Mouse (Mus musculus): ENCODE data around the gene Cry1. TPM values are rescaled to one million over a fixed set of nuclear protein-coding genes. Genes with fewer than 3 reads are reported as not detected.

Cry1 gene
- 28.2 and 35.7 TPM in 2 replicates for polyA plus RNA-seq (2016; fragmentation: Nextera tagmentation; extraction: Ambion mirVana)

DNA sequence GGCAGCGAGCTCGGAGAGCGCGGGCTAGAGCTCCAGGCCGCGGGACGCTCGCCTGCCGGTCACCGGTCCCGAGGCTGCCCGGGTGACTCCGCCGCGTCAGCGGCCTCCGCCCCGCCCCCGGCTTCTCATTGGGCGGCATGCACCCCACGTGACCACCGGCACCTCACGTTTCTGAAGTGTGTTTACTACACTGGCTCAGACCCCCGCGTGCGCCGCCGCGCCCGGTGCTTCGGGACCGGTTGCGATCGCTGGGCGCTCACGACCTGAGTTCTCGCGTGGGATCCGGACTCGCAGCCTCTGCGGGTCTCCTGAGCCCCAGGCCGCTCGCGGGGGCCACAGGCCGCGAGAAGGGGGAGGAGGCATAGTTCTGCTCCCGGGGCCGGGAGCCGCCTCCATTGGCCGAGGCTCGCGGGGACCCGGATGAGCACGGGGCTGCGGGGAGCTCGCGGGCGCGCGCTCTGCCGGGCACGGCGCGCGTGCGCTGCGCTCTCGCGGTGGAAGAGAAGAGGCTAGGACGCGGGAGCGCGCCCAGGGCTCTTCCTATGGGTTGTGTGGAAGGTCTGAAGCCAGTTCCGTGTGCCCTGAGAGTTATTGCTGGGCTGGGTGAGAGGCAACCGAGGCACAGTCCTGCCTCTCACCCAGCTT lies at the start of gene Cry1:
Gene Cry1, minus strand, starts transcription at position 101 of the 645 bp plus-strand sequence.
- peaks cover 15% of the 10 kb centered on the region for H3K4me1 ChIP-seq (replicated peaks)
- H3K27me3 ChIP-seq (ENCODE audit: insufficient read depth, poor library complexity, severe bottlenecking): no peaks in the 10 kb centered on the region
- peak; percentile 97 for DNase-seq (ENCODE audit: low spot score)
- WGBS: under 1% methylated on average over 75 of the region's 75 CpGs
- H3K9me3 ChIP-seq: no peaks in the 10 kb centered on the region
- peak within 1 kb of the TSS; percentile 97 for H3K27ac ChIP-seq
- H3K4me3 ChIP-seq: peak within 1 kb of the TSS; percentile 90
- H3K36me3 ChIP-seq: no peaks in the 10 kb centered on the region

DNA sequence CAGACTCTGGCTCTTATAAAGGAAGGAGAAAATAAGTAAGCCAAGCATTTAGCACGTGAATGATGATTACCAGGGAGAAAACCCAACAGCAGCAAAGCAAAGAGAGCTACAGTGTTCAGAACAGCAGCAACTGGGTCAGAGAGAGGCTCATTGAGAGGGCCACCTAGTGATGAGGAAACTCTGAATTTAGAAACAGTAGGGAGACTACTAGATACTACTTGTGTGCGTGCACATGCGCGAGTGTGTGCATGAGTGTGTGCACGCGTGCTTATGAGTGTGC lies 36.8 kb upstream of the Cry1 start:
- 0 out of 2 replicates have a peak, but pooled peaks cover 3% of the 10 kb centered on the region for H3K4me1 ChIP-seq (replicated peaks)
- no peak for DNase-seq (ENCODE audit: low spot score)
- H3K36me3 ChIP-seq: no peaks in the 10 kb centered on the region
- H3K9me3 ChIP-seq: no peaks in the 10 kb centered on the region
- 87% methylated on average over 6 of the region's 6 CpGs for WGBS
- H3K27me3 ChIP-seq (ENCODE audit: insufficient read depth, poor library complexity, severe bottlenecking): peaks cover 4% of the 10 kb centered on the region; the same call in 1 of the 2 replicates
- H3K27ac ChIP-seq: no peak overlapping the region
- no peak overlapping the region for H3K4me3 ChIP-seq

DNA sequence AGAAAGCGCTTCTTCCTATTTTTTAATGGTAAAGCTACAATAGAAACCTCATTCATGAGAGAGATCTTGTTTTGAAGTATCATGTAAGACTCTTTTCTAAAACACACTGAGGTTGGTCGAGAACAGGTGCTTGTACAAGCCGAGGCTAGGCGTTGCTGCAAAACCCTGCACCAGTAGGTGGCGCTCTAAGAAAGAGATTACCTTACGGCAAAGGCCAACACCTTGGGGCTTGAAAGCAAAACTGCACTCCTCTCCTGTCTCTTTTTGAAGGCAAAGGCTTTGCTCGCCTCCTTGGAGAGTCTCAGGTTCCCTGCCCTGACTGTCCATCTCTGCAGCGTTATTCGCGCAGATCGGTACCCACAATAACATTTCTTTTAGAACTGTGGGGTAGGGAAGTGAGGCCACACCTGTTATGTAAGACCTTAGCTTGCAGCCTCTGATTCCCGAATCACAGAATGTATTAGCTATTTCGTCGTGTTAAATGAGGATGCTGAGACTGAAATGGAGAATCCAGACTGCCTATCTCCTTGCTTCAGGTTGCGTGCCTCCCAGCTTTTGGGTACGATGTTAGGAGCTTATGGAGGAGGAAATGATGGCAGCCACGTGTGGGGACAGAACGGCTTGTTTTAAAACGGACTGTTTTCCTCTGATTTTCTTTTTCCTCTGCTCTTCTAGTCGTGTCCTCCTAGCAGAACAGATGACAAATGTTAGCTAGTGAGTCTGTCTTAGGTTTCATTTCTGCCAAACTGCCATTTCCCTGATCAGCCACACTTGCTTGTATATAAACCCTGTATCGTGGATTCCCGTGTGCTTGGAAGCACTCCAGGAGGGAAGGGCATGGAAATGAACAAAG lies 36.3 kb upstream of the Cry1 start:
- DNase-seq (ENCODE audit: low spot score): peak; percentile 77
- Histone ChIP-seq H3K4me3 (no peak overlapping the region), H3K27ac (no peak overlapping the region), H3K27me3 (ENCODE audit: insufficient read depth, poor library complexity, severe bottlenecking) (peaks cover 4% of the 10 kb centered on the region; the same call in 1 of the 2 replicates), H3K36me3 (no peaks in the 10 kb centered on the region), H3K4me1 (replicated peaks) (0 out of 2 replicates have a peak, but pooled peaks cover 3% of the 10 kb centered on the region), H3K9me3 (no peaks in the 10 kb centered on the region)
- 35% methylated on average over 22 of the region's 22 CpGs for WGBS

DNA sequence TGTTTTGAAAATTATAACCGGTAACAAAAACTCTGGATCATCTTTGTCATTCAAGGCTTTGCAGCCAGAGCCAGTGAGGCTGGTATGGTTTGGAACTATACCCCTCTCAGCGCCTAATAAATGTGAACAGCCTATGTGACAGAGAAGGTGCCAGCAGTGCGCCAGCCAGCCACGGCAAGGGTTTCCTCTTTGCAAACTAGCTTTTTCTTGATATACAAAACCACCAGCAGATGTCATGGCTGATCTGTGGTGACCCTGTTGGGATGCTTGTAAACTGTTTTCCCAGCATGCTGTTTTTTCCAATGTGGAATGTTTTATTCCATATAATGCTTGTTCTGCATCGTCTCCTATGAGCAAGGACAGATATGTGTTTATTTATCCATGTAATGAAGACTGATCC lies 30.0 kb upstream of the Cry1 start:
- Histone ChIP-seq H3K4me3 (no peak overlapping the region), H3K4me1 (replicated peaks) (no peaks in the 10 kb centered on the region), H3K9me3 (peaks cover 6% of the 10 kb centered on the region; the same call in 1 of the 2 replicates), H3K27ac (no peak overlapping the region), H3K36me3 (no peaks in the 10 kb centered on the region), H3K27me3 (ENCODE audit: insufficient read depth, poor library complexity, severe bottlenecking) (no peaks in the 10 kb centered on the region; the same call in 1 of the 2 replicates)
- 83% methylated on average over 5 of the region's 5 CpGs for WGBS
- no peak for DNase-seq (ENCODE audit: low spot score)

DNA sequence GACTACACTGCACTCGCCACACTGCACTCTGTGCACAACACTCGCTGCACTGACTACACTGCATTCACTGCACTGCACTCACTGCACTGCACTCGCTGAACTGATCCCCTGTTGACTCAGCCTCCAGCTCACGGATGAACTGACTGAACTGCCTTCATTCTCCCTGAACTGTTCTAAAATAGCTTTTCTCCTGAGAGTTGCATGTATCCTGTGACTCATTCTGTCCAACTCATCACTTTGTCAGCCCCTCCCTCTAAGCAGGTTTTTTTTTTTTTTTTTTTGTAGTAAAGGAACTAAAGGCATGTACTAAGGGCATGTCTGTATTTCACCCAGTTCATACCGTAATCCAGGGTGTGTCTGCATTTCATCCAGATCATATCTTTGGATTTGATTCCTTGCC lies 26.8 kb upstream of the Cry1 start:
- Histone ChIP-seq H3K9me3 (peaks cover 6% of the 10 kb centered on the region; the same call in 1 of the 2 replicates), H3K4me1 (replicated peaks) (no peaks in the 10 kb centered on the region), H3K36me3 (no peaks in the 10 kb centered on the region), H3K27ac (no peak overlapping the region), H3K4me3 (no peak overlapping the region), H3K27me3 (ENCODE audit: insufficient read depth, poor library complexity, severe bottlenecking) (no peaks in the 10 kb centered on the region)
- DNase-seq (ENCODE audit: low spot score): no peak
- WGBS: 90% methylated on average over 5 of the region's 5 CpGs

DNA sequence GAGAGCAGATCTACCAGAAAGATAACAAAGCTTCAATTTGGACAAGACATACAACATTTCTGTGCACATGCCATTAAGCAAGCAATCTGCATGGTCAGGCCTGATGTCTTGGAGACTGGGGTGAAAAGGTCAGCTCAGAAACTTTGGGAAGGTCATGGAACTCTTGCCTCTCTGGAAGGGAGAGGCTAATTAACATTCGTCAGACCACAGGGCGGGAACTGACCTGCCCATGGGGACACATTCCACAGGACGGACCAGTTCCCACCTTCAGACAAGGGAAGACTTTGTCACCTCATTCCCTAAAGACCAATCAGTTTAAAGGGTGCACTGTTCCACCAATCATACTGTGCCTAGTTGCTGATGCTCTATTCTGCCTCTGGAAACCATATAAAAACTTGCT lies 25.3 kb upstream of the Cry1 start:
- H3K27ac ChIP-seq: no peak overlapping the region
- H3K4me1 ChIP-seq (replicated peaks): peaks cover 5% of the 10 kb centered on the region
- WGBS: 66% methylated on average over 3 of the region's 3 CpGs
- peaks cover 6% of the 10 kb centered on the region; the same call in 1 of the 2 replicates for H3K9me3 ChIP-seq
- H3K36me3 ChIP-seq: no peaks in the 10 kb centered on the region
- H3K27me3 ChIP-seq (ENCODE audit: insufficient read depth, poor library complexity, severe bottlenecking): no peaks in the 10 kb centered on the region
- no peak for DNase-seq (ENCODE audit: low spot score)
- H3K4me3 ChIP-seq: no peak overlapping the region

DNA sequence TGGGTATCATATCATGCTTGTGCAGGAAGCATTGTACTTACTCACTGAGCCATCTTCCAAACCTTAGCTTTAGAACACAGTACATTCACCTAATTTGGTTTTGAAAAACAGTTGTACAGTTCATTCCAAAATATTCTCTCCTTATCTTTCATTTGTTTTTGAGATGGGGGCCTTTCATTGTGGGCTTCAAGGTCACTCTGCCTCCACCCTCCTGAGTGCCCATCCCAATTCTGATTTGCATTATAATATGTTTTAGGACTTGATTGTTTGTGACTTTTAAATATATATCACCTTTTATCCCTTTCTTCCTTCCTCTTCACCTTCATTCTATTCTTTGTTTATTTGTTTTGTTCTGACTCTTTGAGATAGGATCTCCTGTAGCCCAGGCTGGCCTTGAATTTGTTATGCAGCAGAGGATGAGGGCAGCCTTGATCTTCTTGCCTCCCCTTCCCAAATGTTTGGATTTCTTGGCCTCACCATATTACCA lies 24.3 kb upstream of the Cry1 start:
- H3K36me3 ChIP-seq: no peaks in the 10 kb centered on the region
- H3K9me3 ChIP-seq: peaks cover 6% of the 10 kb centered on the region; the same call in 1 of the 2 replicates
- H3K27ac ChIP-seq: no peak overlapping the region
- H3K4me3 ChIP-seq: no peak overlapping the region
- no peak for DNase-seq (ENCODE audit: low spot score)
- peaks cover 5% of the 10 kb centered on the region for H3K4me1 ChIP-seq (replicated peaks)
- H3K27me3 ChIP-seq (ENCODE audit: insufficient read depth, poor library complexity, severe bottlenecking): no peaks in the 10 kb centered on the region

DNA sequence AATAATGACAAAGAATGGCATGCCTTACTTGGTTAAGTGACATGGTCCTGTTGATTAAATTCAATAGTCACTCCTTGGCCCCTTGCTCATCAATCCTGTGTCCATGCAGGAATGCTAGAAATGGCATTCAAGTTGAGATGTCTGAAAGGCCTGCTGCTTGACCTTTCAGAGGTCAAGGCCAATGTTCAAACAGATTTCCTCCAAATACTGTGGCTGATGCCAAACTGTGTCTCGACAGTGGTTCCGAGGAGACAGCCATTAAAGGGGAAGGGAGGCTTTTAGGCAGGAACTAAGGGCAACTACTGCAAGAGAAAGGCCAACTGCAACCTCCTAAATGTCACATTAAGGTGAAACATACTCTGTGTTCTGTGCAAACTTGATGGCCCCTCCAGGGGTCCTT lies 20.5 kb upstream of the Cry1 start:
- 37% methylated on average over 2 of the region's 2 CpGs for WGBS
- no peaks in the 10 kb centered on the region for H3K9me3 ChIP-seq

DNA sequence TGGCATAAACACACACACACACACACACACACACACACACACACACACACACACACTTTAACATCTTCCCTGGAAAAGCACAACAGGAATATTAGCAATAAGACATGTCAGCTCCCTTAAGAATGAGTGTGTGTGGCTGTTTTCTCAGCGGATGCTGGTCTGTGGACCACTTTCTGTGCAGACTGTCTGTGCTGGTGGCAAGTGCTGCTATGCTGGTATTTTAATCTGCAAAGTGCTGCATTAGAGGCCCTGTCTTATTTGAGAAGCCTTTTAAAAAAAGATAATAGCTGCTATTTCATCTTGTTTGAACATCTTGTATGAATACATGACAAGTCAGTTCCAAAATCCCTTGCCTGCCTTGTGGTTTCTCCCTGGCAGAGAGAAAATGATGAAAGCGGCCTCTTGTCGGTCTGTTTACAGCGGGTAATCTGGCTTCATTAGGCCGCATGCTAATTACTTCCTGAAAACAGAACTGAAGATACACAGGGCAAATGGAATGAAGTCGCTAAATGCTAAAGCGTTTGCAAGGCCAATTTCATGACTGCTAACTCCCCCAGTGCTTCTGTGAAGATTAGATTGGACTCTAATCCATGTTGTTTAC lies 19.5 kb upstream of the Cry1 start:
- no peaks in the 10 kb centered on the region for H3K27me3 ChIP-seq (ENCODE audit: insufficient read depth, poor library complexity, severe bottlenecking)
- no peaks in the 10 kb centered on the region for H3K36me3 ChIP-seq
- H3K27ac ChIP-seq: no peak overlapping the region
- no peaks in the 10 kb centered on the region for H3K9me3 ChIP-seq
- no peak overlapping the region for H3K4me3 ChIP-seq
- no peak for DNase-seq (ENCODE audit: low spot score)
- WGBS: 70% methylated on average over 7 of the region's 7 CpGs
- H3K4me1 ChIP-seq (replicated peaks): peaks cover 5% of the 10 kb centered on the region

More for the DNA sequence above, 20.5 kb upstream of the Cry1 start:
- DNase-seq (ENCODE audit: low spot score): peak; percentile 3
- no peak overlapping the region for H3K4me3 ChIP-seq
- peaks cover 5% of the 10 kb centered on the region for H3K4me1 ChIP-seq (replicated peaks)
- no peaks in the 10 kb centered on the region for H3K27me3 ChIP-seq (ENCODE audit: insufficient read depth, poor library complexity, severe bottlenecking)
- H3K36me3 ChIP-seq: no peaks in the 10 kb centered on the region
- no peak overlapping the region for H3K27ac ChIP-seq

DNA sequence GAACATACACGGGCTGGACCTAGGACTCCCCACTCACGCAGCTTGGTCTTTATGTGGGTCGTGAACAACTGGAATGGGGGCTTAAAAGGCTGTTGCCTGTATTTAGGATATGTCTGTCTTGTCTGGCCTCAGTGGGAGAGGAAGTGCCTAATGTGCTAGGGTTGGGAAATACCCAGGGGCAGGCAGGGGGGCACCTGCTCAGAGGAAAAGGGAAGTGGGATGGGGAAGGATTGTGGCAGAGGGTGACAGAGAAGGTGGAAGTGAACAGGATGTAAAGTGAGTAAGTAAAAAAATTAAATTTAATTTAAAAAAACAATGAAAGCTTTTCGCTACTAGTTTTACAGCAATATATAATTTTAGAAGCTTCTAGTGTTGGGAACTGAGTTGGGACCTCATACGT lies 9.7 kb upstream of the Cry1 start:
- Histone ChIP-seq H3K27me3 (ENCODE audit: insufficient read depth, poor library complexity, severe bottlenecking) (no peaks in the 10 kb centered on the region), H3K4me1 (replicated peaks) (no peaks in the 10 kb centered on the region), H3K9me3 (no peaks in the 10 kb centered on the region), H3K36me3 (no peaks in the 10 kb centered on the region), H3K4me3 (no peak overlapping the region), H3K27ac (no peak overlapping the region)
- no peak for DNase-seq (ENCODE audit: low spot score)
- 83% methylated on average over 5 of the region's 5 CpGs for WGBS

DNA sequence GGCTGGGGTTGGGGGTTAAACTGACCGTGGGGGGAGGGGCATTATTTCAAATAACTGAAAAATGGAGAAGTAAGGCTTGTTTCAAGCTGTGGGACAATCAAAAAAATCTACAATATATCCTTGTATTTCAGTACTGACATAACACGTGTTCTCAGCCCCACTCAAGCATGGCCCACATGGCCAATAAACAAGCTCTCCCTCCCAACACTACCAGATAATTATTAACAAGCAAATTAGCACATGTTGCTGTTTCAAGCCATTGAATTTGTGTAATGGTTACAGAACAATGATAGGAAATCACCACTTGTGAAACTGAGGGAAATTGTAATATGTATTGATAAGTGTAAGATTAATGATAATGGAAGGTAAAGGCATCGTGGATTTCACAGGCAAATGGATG lies 8.5 kb upstream of the Cry1 start:
- H3K27ac ChIP-seq: no peak overlapping the region
- no peaks in the 10 kb centered on the region for H3K27me3 ChIP-seq (ENCODE audit: insufficient read depth, poor library complexity, severe bottlenecking)
- WGBS: 89% methylated on average over 3 of the region's 3 CpGs
- H3K36me3 ChIP-seq: no peaks in the 10 kb centered on the region
- no peak overlapping the region for H3K4me3 ChIP-seq
- no peaks in the 10 kb centered on the region for H3K4me1 ChIP-seq (replicated peaks)
- DNase-seq (ENCODE audit: low spot score): no peak
- H3K9me3 ChIP-seq: no peaks in the 10 kb centered on the region

DNA sequence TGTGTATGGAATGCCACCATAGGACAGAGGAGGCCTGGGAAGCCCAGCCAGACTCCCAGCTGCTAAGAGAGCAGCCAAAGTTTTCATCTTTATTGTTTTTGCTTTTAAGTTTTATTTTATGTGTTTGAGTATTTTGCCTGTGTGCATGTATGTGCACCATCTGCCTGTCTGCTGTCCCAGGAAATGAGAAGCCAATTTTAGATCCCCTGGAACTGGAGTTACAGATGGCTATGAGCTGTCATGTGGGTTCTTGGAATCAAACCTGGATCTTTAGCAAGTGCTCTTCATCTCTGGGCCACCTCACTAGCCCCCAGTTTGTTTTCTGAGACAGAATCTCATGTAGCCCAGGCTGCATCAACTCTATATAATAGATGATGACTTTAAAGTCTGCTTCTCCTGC lies 5.8 kb upstream of the Cry1 start:
- Histone ChIP-seq H3K27ac (no peak overlapping the region), H3K36me3 (no peaks in the 10 kb centered on the region), H3K4me1 (replicated peaks) (peaks cover 6% of the 10 kb centered on the region; the same call in 1 of the 2 replicates), H3K4me3 (no peak overlapping the region), H3K9me3 (no peaks in the 10 kb centered on the region), H3K27me3 (ENCODE audit: insufficient read depth, poor library complexity, severe bottlenecking) (no peaks in the 10 kb centered on the region)
- no peak for DNase-seq (ENCODE audit: low spot score)

DNA sequence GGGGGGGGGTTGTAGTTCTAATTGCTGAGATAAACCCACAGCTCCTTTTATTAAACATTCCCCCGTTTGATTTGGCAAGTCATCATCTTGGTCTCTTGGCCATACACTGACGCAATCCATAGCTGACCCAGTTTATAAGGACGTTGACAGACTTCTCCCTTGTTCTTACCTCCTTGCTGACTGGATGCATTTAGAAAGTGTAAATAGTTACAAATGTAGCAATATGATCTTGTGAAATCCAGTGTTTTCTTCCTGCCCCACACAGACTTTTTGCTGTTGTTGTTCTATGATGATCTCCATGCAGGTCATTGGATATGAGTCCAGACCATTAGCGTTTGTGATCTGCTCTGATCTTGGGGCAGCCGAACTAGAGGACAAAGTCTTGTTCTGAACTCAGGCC lies 5.1 kb upstream of the Cry1 start:
- 83% methylated on average over 5 of the region's 5 CpGs for WGBS

More for the DNA sequence above, 5.1 kb upstream of the Cry1 start:
- DNase-seq (ENCODE audit: low spot score): no peak
- no peaks in the 10 kb centered on the region for H3K36me3 ChIP-seq
- no peak overlapping the region for H3K27ac ChIP-seq
- no peaks in the 10 kb centered on the region for H3K9me3 ChIP-seq
- no peak overlapping the region for H3K4me3 ChIP-seq
- no peaks in the 10 kb centered on the region for H3K27me3 ChIP-seq (ENCODE audit: insufficient read depth, poor library complexity, severe bottlenecking)
- H3K4me1 ChIP-seq (replicated peaks): peaks cover 6% of the 10 kb centered on the region; the same call in 1 of the 2 replicates

Data from hindbrain, embryonic 10.5 days (tissue).